8 mouse cellular contexts compared by ENCODE assay signal in genomic region chr3:141491951-141492310, GRCm38 (mm10). TPM values are rescaled to one million over a fixed set of nuclear protein-coding genes. Genes with fewer than 3 reads are reported as not detected.
DNase-seq lines count a peak whose midpoint lies in the region; ATAC-seq lines count a peak whose summit lies in the region.

No protein-coding gene starts in this region.

- peak; percentile 51 for DNase-seq in embryo, embryonic 11 days
- no peak for DNase-seq in embryo, embryonic 9.5 days (ENCODE audit: extremely low spot score)
- DNase-seq in 3T3-L1 (ENCODE audit: low read depth, low spot score) = peak; percentile 68
- DNase-seq in kidney, postnatal 14 days = peak; percentile 63
- no peak for DNase-seq in layer of hippocampus, postnatal 10 days (ENCODE audit: low spot score in 2 of 2)
- no peak for DNase-seq in left cerebral cortex, adult 11 months (ENCODE audit: low spot score)
- DNase-seq in cerebellum, adult 9-10 months = no peak

- peak; percentile 91 for ATAC-seq in granulocyte monocyte progenitor cell, adult 5-6 weeks (replicated peaks; ENCODE audit: poor library complexity, severe bottlenecking)

RNA-seq across cellular contexts. Expression of gene Unc5c, which starts 26.9 kb away (rescaled TPM):
- not detected in 2 replicates for total RNA-seq in granulocyte monocyte progenitor cell, adult 5-6 weeks (2014; fragmentation: Nextera tagmentation)
- 0.04 TPM in 1 of 2 replicates, not detected in the other for total RNA-seq in granulocyte monocyte progenitor cell, adult 5-6 weeks (2017)
- 10 to 100 TPM; 37.1 to 37.7 TPM for total RNA-seq in layer of hippocampus, postnatal 10 days (2021)

Comparison
In these comparisons a context has a peak if more than half of its experiments do, and no peak if none do; other contexts are left out.
1. DNase-seq: peak in embryo, embryonic 11 days (single experiment), 3T3-L1 (single experiment) and kidney, postnatal 14 days (single experiment); none in embryo, embryonic 9.5 days (single experiment), layer of hippocampus, postnatal 10 days (0 of 2), left cerebral cortex, adult 11 months (single experiment) and cerebellum, adult 9-10 months (single experiment).
2. RNA of gene Unc5c, which starts 26.9 kb away (total RNA-seq): 37.1 to 37.7 TPM in layer of hippocampus, postnatal 10 days; 0.04 TPM in granulocyte monocyte progenitor cell, adult 5-6 weeks; every median in the first group is over 10 times any median in the second.